Mouse (Mus musculus) ovary, adult 18-20 months (tissue): ENCODE data around the gene Ccm2l.
A peak's percentile ranks its signal among the peaks of the same experiment; 100 is the strongest.

Source experiments
- DNase-seq: peaks from one replicate; pipeline ENCODE4 v3.0.0; 2022; ENCODE audit warnings: low spot score, mixed read lengths

Ccm2l gene

DNA sequence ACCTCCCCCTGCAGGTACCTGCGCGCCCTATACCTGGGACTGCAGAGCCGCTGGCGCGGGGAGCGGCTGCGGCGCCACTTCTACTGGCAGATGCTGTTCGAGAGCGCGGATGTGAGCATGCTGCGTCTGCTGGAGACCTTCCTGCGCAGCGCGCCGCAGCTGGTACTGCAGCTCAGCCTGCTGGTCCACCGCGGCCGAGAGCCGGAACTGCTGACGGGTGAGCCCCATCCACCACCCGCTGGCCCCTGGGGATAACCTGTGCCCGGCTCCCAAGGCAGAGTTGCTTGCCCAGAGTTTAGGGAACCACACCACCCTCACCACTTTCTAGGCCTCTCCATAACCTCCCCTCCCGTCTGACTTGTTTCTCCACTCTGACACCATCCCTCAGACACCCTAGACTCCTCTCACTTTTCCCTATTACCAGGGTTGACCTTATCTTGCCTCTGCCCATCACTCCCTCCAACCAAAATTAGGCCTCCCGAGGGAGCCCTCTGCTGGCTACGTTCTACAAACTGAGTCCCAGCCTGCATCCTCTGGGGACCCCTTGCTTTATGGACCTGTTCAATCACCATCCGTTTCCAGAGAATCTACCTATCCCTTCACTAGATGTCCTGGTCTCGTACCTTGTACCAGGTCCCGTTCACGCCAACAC, 12.9 kb upstream of the Ccm2l start:
- no peak for DNase-seq

DNA sequence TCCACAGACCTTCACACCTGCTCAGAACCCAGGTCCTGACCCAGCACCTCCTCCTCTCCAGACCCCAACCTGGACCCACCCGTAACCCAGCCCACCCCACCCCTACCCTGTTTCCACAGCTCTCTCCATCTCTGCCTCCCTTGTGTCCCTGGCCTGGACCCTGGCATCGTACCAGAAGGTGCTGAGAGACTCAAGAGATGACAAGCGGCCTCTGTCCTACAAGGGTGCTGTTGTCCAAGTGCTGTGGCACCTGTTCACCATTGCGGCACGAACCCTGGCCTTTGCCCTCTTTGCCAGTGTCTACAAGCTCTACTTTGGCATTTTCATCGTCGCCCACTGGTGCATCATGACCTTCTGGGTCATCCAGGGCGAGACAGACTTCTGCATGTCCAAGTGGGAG, 11.9 kb upstream of the Ccm2l start:
- DNase-seq: no peak

GRCm38 (mm10) chr2:153055270-153055920, 10.4 kb upstream of the Ccm2l start:
- DNase-seq: no peak

- no peak for DNase-seq
Observed at GRCm38 (mm10) chr2:153058365-153058764, 7.4 kb upstream of the Ccm2l start.

DNA sequence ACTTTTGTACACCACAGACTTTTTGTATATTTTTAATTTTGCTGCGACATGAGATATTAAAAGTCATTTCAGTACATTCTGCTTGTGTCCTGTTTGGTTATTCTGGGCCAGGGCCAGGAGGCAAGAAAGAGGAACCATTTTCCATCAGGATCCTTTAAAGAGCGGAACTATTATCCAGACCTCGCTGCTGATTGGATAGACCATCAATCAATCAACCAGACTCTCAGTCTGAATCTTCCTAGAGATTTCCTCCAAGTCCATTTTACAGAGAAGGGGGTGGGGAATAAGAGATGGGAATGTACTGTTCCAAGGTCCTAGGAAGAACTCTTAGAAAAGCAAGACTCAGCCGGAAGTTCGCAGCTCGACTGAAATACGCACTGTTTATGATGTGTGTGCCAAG, 5.5 kb upstream of the Ccm2l start:
- no peak for DNase-seq

DNA sequence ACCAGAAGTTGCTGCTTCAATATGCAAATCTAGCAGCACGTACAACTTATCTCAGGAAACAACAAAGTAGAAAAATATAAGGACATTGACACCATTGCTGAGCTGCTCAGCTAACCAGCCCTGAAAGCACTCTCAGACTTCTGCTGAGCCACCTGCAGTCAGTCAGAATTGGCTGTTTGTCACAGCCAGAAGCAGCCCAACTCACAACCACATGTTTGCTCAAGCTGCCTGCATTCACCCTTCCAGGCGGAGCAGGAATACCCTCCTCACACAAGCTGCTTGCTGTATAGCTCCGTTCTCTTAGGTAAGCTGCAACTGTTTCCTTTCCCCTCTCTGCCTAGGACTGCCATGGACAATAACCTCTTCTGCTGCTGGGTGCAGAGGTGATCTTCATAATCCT, 2.4 kb upstream of the Ccm2l start:
- no peak for DNase-seq

- DNase-seq: no peak
Observed at GRCm38 (mm10) chr2:153064190-153064970, 1.4 kb upstream of the Ccm2l start.

DNA sequence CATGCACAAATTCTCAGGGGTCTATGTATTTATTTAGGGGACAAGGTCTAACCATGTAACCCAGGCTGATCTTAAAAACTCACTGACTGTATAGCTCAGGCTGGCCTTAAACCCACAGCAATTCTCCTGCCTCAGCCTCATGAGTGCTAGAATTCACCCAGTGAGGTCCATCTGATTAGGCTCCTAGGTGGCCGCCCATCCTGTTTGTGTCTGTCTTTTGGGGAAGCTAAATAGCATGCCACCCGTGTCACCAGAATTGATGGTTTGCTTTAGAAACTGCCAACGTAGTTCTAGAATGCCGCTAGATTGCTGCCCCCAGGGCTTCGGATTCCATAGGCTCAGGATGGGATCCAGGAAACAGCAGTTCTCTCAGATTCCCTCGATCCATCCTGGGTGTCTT, 1.2 kb downstream of the Ccm2l start:
- no peak for DNase-seq

GRCm38 (mm10) chr2:153070762-153071490, 5.2 kb downstream of the Ccm2l start:
- DNase-seq: no peak

DNA sequence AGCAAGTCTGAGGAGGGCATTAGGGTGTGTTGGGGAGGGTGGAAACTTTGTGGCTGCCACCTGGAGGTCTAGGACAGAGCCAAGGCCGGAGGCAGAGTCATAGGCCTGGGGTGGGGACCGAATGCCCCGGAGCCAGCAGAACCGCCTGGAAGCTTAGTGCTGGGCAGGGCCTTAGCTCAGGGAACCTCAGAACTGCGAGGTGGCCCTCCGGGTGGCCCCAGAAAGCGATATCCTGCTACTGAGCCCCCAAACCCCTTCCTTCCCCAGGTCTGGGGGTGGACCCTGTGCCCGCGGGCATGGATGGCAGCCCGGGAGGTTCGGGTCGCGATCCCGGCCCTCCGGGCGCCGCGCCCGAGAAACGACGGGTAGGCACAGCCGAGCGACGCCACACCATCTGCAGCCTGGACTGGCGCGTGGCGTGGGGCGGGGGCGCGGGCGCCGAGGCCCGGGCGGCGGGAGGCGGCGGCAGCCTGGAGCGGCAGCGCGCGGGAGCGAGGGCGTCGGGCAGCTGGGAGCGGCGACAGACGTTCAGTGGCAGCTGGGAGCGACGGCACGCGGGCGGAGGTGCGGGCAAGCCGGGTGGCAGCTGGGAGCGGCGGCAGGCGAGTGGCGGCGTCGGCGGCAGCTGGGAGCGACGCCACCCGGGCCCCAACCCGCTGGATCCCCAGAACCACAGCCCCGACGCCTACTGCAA, 5.9 kb downstream of the Ccm2l start:
- no peak for DNase-seq

DNA sequence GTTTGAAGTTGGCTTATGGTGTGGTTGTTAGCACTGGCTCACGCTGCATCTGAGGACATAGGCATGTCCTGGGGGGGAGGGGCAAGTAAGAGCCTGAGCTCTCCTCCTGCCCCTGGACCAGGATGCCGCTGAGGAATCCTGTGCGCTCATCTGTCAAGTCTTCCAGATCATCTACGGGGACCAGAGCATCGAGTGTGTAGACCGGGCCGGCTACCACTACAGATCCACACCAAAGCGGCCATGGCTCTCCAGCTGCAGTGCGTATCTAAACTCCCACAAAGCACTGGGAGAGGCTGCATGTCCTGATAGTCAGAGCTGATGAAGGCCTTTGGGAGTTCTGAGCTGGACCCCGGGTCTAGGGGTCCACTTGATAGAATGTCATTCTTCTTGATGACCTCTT, 8.9 kb downstream of the Ccm2l start:
- DNase-seq: no peak

DNA sequence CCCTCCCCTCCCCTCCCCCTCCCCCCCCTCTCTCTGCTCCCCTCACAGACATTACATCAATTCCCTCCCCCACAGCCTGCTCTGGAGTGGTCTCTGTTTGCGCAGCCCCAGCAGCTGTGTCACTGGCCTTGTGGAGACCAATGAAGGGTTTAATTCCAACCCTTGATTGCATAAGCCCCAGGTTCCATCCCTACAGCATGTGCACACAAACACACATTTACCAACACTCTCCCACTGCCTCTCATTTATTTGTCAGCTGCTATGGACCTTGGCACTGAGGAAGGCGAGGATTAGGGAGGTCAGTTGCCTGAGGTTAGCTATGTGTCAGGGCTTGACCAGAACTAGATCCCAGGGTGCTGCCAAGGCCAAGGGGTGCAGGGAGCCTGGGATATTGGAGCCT, 10.2 kb downstream of the Ccm2l start:
- DNase-seq: no peak

DNA sequence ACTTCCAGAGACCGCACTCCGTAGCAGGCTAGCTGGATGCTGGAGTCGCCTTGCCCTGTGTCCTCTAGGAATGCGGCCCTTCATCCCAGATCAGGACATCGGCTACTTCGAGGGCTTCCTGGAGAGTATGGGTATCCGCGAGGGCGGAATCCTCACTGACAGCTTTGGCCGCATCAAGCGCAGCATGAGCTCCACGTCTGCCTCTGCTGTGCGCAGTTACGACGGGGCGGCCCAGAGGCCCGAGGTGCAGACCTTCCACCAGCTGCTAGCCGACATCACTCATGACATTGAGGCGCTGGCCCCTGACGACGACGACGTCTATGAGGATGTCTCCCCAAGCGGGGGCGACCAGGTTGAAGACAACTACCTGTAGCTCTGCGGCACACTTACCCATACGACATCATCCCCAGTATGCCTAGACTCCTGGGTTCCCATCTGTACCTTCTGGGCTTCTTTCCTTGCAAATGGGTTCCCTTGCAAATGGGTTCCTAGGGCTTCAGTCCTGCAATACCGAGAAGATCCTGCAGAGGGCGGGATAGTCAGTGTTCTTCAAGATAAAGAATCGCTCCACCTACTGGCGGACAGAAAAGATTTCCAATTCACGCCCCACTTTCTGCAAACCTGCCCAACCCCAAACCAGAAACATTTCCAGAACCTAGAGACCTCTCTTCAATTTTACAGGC, 15.2 kb downstream of the Ccm2l start:
- peak; percentile 11 for DNase-seq

GRCm38 (mm10) chr2:153081866-153082265, 16.1 kb downstream of the Ccm2l start:
- no peak for DNase-seq

- no peak for DNase-seq
Observed at GRCm38 (mm10) chr2:153083275-153083674, 17.5 kb downstream of the Ccm2l start.

- DNase-seq: no peak
Observed at GRCm38 (mm10) chr2:153083824-153084223, 18.1 kb downstream of the Ccm2l start.

- no peak for DNase-seq
Observed at GRCm38 (mm10) chr2:153084261-153084976, 18.7 kb downstream of the Ccm2l start.

GRCm38 (mm10) chr2:153085556-153085955, 19.8 kb downstream of the Ccm2l start:
- no peak for DNase-seq

- no peak for DNase-seq
Observed at GRCm38 (mm10) chr2:153086166-153086565, 20.4 kb downstream of the Ccm2l start.

DNA sequence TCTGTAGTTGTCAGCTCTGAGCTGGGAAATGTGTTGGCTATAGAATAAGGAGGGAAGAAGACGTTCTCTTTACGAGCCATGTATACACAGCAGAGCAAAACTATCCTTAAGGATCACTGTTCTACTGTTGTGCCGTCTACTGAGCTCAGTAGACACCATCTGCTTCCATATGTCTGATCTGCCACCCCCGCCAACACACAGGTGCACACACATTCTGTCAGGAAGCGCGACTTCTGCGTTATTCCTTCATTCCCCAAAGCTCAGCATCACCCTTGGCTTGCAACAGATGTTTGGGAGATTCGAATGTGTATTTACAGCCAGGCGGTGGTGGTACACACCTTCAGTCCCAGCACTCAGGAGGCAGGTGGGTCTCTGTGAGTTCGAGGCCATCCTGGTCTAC, 21.3 kb downstream of the Ccm2l start:
- DNase-seq: no peak

DNA sequence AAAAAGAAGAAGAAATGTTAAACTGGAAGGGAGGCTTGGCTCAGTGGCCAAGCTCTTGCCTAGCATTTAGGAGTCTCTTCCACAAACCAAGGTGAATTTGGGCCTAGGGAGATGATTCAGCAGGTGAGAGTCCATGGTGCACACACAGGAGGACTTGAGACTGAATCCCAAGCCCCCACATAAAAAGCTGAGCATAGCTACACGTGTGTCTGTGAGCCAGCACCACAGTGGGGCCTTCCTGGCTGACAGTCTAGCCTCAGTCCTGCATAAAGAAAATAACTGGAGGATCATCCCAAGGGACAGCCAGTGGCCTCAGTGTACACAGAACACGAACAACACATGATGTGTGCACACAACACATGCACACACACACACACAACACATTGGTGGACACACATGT, 23.6 kb downstream of the Ccm2l start:
- no peak for DNase-seq
